Mouse (Mus musculus): Measurements from ENCODE around the gene Ager. TPM values are rescaled to one million over a fixed set of nuclear protein-coding genes. Genes with fewer than 3 reads are reported as not detected.
A peak's percentile ranks its signal among the peaks of the same experiment; 100 is the strongest.

Gene Ager
- polyA plus RNA-seq, 1 experiment: 0.33 TPM

- Histone ChIP-seq H3K27me3 (ENCODE audit: control insufficient read depth) (peaks cover 15% of the 10 kb centered on the region), H3K4me3 (replicated peaks) (peak overlapping the region; percentile 74), H3K36me3 (ENCODE audit: control insufficient read depth) (peaks cover 22% of the 10 kb centered on the region), H3K9me3 (ENCODE audit: control insufficient read depth, low read length) (no peaks in the 10 kb centered on the region), H3K4me1 (ENCODE audit: control insufficient read depth) (peaks cover 70% of the 10 kb centered on the region)
- no peak for TF ChIP-seq TAL1 (IDR thresholded peaks at IDR 0.05; ENCODE audit: low read length)
- TF ChIP-seq GATA1 (IDR thresholded peaks at IDR 0.05; ENCODE audit: low read length): no peak
These were observed 3.7 kb upstream of the Ager start for GRCm38 (mm10) chr17:34593752-34594525.

DNA sequence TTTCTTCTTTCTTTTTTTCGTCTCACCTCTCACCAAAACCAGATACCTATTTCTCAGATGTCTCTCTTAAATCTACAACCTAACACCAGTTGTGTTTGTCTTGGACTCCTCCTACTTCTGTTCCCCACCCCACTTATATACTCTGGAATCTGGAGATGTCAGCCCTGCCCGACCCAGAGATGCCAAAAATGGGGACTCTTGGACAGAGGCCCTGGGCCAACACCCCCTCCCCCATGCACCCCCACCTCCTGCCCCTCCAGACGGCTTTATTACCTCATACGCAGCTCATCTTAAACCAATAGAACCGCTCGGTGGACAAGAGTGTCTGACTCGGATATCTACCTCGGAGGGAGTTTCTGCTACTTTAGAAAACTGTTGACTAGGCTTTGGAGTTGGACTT is 1.6 kb upstream of the Ager start:
- Histone ChIP-seq H3K4me1 (ENCODE audit: control insufficient read depth) (peaks cover 64% of the 10 kb centered on the region), H3K4me3 (replicated peaks) (no peak overlapping the region), H3K36me3 (ENCODE audit: control insufficient read depth) (peaks cover 39% of the 10 kb centered on the region), H3K9me3 (ENCODE audit: control insufficient read depth, low read length) (no peaks in the 10 kb centered on the region), H3K27me3 (ENCODE audit: control insufficient read depth) (peaks cover 2% of the 10 kb centered on the region; the same call in 1 of the 2 replicates)
- TF ChIP-seq GATA1 (IDR thresholded peaks at IDR 0.05; ENCODE audit: low read length): no peak

DNA sequence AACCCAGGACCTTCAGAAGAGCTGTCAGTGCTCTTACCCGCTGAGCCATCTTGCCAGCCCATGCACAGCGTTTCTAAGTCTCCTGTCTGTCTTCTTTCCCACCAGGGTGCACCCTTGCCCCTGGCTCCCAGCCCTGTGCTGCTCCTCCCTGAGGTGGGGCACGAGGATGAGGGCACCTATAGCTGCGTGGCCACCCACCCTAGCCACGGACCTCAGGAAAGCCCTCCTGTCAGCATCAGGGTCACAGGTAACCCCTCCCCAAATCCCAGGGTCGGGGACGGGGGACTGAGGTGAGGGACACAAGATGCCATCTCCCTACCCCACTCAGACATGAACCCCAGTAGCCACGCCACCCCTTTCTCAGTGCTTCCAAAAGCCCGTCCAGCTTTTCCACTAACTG is 2.2 kb downstream of the Ager start:
- no peaks in the 10 kb centered on the region for H3K9me3 ChIP-seq (ENCODE audit: control insufficient read depth, low read length)
- TF ChIP-seq TAL1 (IDR thresholded peaks at IDR 0.05; ENCODE audit: low read length) (no peak), GATA1 (IDR thresholded peaks at IDR 0.05; ENCODE audit: low read length) (no peak)
- peaks cover 54% of the 10 kb centered on the region for H3K4me1 ChIP-seq (ENCODE audit: control insufficient read depth)
- H3K27me3 ChIP-seq (ENCODE audit: control insufficient read depth): peaks cover 2% of the 10 kb centered on the region; the same call in 1 of the 2 replicates
- no peak overlapping the region for H3K4me3 ChIP-seq (replicated peaks)
- H3K36me3 ChIP-seq (ENCODE audit: control insufficient read depth): peaks cover 39% of the 10 kb centered on the region

DNA sequence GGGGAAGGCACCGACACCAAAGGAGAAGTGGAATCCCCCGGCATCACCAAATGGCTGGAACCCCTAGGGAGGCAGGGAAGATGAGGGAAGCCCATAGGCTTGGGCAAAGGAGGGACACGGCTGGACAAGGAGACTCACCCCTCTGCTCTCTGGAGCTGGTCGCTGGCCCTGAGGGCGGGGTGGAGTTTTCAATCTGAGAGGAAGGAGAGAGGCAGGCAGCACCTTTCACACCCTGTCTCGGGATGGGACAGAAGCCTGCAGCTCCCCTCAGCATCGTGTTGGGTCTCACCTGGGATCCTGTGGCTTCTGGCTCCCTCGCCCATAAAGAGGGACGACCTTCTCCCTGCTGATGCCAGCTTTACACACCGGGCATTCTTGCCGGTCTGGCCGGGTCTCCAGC is 4.1 kb downstream of the Ager start:
- H3K9me3 ChIP-seq (ENCODE audit: control insufficient read depth, low read length): no peaks in the 10 kb centered on the region
- H3K4me3 ChIP-seq (replicated peaks): peak overlapping the region; percentile 94
- peaks cover 29% of the 10 kb centered on the region for H3K36me3 ChIP-seq (ENCODE audit: control insufficient read depth)
- H3K4me1 ChIP-seq (ENCODE audit: control insufficient read depth): peaks cover 71% of the 10 kb centered on the region
- TF ChIP-seq GATA1 (IDR thresholded peaks at IDR 0.05; ENCODE audit: low read length) (no peak), TAL1 (IDR thresholded peaks at IDR 0.05; ENCODE audit: low read length) (no peak)
- H3K27me3 ChIP-seq (ENCODE audit: control insufficient read depth): peaks cover 2% of the 10 kb centered on the region; the same call in 1 of the 2 replicates

DNA sequence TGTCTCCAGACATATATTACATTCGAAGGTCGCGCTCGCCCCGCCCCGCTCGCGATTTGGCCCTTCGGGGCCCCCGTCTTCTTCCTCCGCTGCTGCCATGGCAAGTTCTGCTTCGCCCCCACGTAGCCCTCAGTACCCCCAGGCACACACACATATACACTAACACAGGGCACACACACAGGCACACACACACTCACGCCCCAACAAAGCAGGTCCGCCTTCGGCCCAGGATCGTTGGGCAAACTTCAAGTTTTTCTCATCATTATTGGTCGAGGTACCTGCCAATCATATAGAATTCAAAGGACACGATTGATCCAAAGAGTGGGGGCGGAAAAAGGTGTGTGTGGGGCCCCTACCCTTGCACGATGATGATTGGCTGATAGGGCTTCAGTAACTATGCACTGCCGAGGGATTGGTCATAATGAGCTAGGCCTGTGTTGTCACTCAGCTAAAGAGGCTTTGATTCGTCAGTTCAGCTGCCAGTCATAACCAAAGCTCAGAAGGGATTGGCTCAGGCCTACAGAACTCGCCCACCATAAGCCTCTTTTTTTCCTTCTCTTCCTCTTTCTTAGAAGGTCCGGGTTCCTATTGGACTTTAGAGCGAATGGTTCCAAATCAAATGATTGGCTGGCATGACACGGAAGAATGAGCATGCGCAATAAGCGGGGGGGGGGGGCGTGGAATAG is 5.9 kb downstream of the Ager start, which contains the start of gene Rnf5:
Rnf5 (minus strand) TSS at position 316 of the 686 bp plus-strand sequence.
- Histone ChIP-seq H3K27me3 (ENCODE audit: control insufficient read depth) (no peaks in the 10 kb centered on the region), H3K9me3 (ENCODE audit: control insufficient read depth, low read length) (no peaks in the 10 kb centered on the region), H3K4me1 (ENCODE audit: control insufficient read depth) (peaks cover 74% of the 10 kb centered on the region), H3K4me3 (replicated peaks) (peak within 1 kb of the TSS; percentile 94), H3K36me3 (ENCODE audit: control insufficient read depth) (peaks cover 42% of the 10 kb centered on the region)
- no peak for TF ChIP-seq TAL1 (IDR thresholded peaks at IDR 0.05; ENCODE audit: low read length)
- no peak for TF ChIP-seq GATA1 (IDR thresholded peaks at IDR 0.05; ENCODE audit: low read length)

DNA sequence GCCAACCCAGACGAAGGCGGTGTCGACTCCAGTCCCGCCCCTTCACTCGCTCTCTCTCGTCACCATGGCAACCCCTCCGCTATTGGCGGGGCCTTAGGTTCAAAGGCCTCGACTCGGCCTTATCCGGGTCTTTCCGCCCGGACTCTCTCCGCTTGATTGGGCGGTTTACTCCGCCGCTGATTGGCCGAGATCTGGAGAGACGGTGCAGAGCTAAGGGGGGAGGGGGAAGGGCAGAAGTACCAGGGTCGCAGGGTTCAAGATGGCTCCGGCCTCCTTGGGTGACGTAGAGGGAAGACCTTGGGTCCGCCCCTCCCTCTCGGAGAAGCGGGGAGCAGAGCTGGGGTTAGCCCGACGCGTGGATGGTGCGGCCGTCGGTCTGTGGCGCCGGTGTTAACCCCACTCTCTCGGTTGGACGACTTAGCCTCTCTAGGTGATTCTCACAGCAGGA is 6.4 kb downstream of the Ager start, which contains the start of gene Agpat1:
Agpat1 (plus strand) TSS at position 202 of the 448 bp plus-strand sequence.
- Histone ChIP-seq H3K27me3 (ENCODE audit: control insufficient read depth) (no peaks in the 10 kb centered on the region), H3K36me3 (ENCODE audit: control insufficient read depth) (peaks cover 44% of the 10 kb centered on the region), H3K4me3 (replicated peaks) (peak within 1 kb of the TSS; percentile 94), H3K4me1 (ENCODE audit: control insufficient read depth) (peaks cover 76% of the 10 kb centered on the region), H3K9me3 (ENCODE audit: control insufficient read depth, low read length) (no peaks in the 10 kb centered on the region)
- TF ChIP-seq GATA1 (IDR thresholded peaks at IDR 0.05; ENCODE audit: low read length) (no peak), TAL1 (IDR thresholded peaks at IDR 0.05; ENCODE audit: low read length) (no peak)

- TF ChIP-seq GATA1 (IDR thresholded peaks at IDR 0.05; ENCODE audit: low read length) (no peak), TAL1 (IDR thresholded peaks at IDR 0.05; ENCODE audit: low read length) (no peak)
These were observed 7.0 kb downstream of the Ager start for GRCm38 (mm10) chr17:34604511-34605237.

DNA sequence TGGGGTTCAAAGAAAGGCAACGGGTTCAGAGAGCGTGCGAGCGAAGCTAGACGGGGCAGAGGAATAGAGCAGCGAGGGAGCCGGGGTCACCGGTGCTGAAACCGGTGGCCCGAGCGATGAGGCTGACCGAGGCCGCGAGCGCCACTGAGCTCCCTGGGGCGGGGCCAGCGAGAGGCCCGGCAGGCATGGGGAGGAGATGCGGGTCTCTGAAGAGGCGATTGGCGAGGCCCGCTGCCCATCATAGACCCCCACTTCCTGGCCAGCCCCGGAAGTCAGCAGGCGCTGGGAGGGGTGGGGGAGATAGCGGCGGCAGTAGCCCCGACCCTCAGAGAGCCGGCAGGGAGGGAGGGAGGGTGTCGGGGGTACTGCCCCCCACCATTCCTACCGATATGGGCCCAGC is 7.9 kb downstream of the Ager start:
- peaks cover 68% of the 10 kb centered on the region for H3K4me1 ChIP-seq (ENCODE audit: control insufficient read depth)
- H3K27me3 ChIP-seq (ENCODE audit: control insufficient read depth): no peaks in the 10 kb centered on the region
- no peaks in the 10 kb centered on the region for H3K9me3 ChIP-seq (ENCODE audit: control insufficient read depth, low read length)
- peaks cover 39% of the 10 kb centered on the region for H3K36me3 ChIP-seq (ENCODE audit: control insufficient read depth)
- H3K4me3 ChIP-seq (replicated peaks): peak overlapping the region; percentile 94
- TF ChIP-seq GATA1 (IDR thresholded peaks at IDR 0.05; ENCODE audit: low read length) (no peak), TAL1 (IDR thresholded peaks at IDR 0.05; ENCODE audit: low read length) (no peak)

More at GRCm38 (mm10) chr17:34604511-34605237, 7.0 kb downstream of the Ager start:
- Histone ChIP-seq H3K4me3 (replicated peaks) (peak overlapping the region; percentile 94), H3K9me3 (ENCODE audit: control insufficient read depth, low read length) (no peaks in the 10 kb centered on the region), H3K27me3 (ENCODE audit: control insufficient read depth) (no peaks in the 10 kb centered on the region), H3K4me1 (ENCODE audit: control insufficient read depth) (peaks cover 74% of the 10 kb centered on the region), H3K36me3 (ENCODE audit: control insufficient read depth) (peaks cover 41% of the 10 kb centered on the region)
